Mouse (Mus musculus) embryonic fibroblast, embryonic 13.5 days (primary cell): ENCODE results near the gene Sv2c.

Experiments used
- CTCF ChIP-seq: IDR thresholded peaks from 2 replicates; pipeline ENCODE4 v1.5.1; 2011; ENCODE audit warnings: mild to moderate bottlenecking, control low read depth, low read length, moderate library complexity, borderline replicate concordance; ENCODE audit not compliant: insufficient read depth
- POLR2A ChIP-seq: IDR thresholded peaks from 2 replicates; pipeline ENCODE4 v1.6.1; 2011; ENCODE audit warnings: low read depth, mild to moderate bottlenecking, control low read depth, low read length, moderate library complexity

DNA sequence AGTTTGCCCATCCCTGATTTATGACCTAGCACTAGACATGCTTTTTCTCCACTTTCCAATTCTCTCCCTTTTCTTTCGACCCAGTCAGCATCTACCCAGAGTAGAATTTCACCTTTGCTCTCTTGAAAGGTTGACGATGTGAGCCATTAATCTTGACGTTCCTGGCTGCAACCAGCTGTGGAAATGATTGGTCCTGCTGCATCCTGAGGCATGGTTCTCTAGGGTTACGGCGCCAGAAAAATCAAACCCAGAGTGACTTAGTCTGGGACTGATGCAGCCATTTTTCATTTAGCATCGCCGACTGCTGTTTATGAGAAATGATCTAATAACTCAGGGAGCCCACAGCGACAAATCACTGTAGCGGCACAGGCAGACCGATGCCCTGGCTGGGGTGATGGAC, 133.0 kb downstream of the Sv2c start:
- TF ChIP-seq CTCF (no peak), POLR2A (no peak)
